Mouse (Mus musculus) heart, postnatal 36 days (tissue): ENCODE measurements around the gene Fas. TPM values are rescaled to one million over a fixed set of nuclear protein-coding genes. Genes with fewer than 3 reads are reported as not detected.
A peak's percentile ranks its signal among the peaks of the same experiment; 100 is the strongest.

Experiments
- DNase-seq, 2 experiments: peaks; one replicate each; pipeline ENCODE4 v3.0.0; 2021 to 2022
- intact Hi-C: fragments of 180-260 bp; cut with DNase I; formaldehyde crosslinking; loops from one replicate; pipeline ENCODE4 v1.15.1; 2025
- total RNA-seq, 2 experiments: library from RNA; stranded (reverse); gene quantifications; 2 replicates each; pipeline ENCODE4 v1.2.3; 2021

Fas gene
- total RNA-seq, 2 experiments from 2014 or later = 15.0 to 15.7 TPM

DNA sequence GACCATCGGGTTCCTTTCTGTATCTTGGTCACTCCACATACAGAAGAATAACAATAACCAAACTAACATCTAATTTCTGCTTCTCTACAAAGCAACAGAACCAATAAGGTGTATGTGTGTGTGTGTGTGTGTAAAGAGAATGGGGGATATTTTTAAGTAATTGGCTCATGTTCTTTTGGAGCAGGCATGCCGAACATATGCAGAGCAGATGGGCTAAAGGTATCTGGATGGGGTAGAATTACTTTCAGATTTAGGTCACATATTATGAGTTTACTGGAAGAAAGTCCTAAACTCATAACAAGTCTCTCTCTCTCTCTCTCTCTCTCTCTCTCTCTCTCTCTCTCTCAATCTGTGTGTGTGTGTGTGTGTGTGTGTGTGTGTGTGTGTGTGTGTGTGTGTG lies 54.2 kb downstream of the Fas start:
- intact Hi-C loops = no loop called here
- DNase-seq = no peak

DNA sequence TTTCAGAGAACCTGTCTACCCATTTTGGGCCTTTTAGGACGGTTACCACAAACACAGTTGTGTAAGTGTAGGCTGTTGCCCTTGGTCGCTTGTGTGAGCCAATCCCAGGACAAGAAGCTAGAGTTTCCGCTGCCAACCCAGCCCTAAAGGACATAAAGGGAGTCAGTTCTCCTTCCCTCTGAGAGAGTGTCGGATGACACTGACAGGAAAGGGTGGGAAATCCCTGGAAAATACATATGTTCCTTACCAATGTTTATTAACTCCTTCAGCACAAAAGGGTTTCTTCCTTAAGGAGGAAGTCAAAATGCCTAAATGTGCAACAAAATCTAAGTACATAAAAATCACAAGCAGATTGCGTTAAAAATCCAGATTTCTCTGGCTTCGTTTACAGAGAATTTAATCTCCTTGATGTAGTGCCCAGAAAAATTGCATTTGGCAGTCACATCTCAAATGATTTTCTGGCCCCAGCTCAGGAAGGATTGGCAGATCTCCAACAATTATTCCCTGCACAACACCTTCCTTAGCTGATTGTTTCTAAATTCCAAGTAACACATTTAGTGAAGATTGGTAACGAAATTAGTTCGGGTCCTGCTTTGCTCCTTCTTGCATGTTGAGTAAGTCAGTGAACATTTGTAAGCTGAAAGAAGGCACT lies 55.3 kb downstream of the Fas start:
- intact Hi-C loops = no loop called here
- DNase-seq = peak in 1 of 2 experiments; percentile 21

DNA sequence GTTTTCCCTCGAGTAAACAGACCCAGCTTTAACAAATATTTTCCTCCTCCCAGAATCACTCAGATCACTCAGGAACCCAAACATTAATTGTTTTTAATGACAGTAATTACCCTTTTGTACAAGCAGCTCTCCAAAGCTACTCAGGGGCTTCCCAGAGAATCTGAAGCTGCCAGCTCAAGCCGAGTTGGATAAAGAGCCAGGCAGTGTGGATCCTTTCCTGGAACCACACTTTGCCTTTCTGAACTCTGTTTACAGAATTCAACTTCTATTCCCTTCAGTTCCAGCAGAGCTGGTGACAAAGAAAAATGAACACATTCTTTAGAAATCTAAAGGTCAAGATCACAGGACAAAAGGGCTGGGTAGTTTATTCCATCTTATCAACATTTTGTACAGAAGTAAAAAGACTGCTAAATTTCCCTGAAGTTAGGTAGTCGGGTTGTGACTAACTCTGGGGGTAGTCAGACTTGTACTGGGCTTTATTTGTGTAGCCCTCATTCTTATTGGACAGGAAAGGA lies 62.9 kb downstream of the Fas start:
- intact Hi-C loops = no loop called here
- no peak for DNase-seq

DNA sequence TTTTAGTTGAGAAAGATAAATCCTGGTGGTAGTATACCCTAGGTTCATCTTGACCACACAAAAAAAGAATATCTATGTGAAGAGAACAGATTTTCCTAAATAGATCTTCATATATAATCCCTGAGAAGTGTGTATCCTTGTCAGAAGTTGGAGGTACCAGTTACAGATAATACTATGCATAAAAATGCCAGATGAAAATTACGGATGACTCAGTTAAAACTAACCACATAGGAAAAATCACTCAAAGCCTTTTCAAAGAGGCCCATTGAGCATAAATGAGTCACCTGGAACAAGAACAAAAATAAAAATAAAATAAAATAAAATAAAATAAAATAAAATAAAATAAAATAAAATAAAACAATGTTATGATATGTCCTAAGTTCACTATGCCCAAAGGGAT lies 72.2 kb downstream of the Fas start:
- intact Hi-C loops = no loop called here
- DNase-seq = no peak

DNA sequence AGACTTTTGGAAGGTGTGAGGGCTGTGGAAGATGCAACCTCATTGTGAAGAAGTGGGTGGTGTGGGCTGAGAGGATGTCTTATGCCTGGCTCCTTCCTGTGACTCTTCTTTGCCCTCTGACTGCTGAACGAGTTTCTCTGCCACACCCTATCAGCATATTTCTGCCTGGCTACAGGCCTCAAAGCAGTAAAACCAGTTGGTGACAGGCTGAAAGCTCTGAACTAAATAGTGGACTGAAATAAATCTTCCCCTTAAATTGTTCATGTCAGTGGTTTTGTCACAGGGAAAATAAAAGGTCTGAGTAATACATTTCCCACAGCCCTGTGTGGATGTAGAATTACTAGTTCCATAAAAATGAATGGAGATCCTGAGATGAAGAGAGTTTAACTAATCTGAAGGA lies 79.1 kb downstream of the Fas start:
- intact Hi-C loops = no loop called here

DNA sequence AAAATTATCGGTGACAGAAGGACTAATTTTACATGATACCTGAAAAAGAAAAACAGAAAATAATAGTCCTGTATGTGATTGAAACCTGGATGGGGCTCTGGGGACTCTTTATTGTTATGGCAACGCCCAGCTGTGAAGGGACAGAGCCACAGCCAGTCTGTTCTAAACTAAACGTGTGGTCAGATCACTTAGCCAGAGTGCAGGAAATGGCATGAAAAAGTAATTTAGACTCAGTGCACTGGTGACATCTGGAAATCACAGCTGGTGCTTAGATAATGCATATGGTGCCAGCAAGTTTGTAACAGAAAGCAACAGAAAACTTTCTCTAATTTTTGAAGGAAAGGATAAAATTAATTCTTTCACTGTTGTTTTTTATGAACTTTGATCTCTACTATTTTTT lies 79.9 kb downstream of the Fas start:
- DNase-seq = no peak

More for the DNA sequence above, 79.1 kb downstream of the Fas start:
- DNase-seq = no peak

More for the DNA sequence above, 79.9 kb downstream of the Fas start:
- intact Hi-C loops = no loop called here

Other genes starting within 250 kb of the Fas start
- gene Lipn, start 223.3 kb upstream of the Fas start, total RNA-seq = not detected
- gene Lipm, start 189.7 kb upstream of the Fas start, total RNA-seq = not detected
- gene Ankrd22, start 124.6 kb upstream of the Fas start, total RNA-seq = not detected
- gene Stambpl1, start 98.4 kb upstream of the Fas start, total RNA-seq = 1 to 10 TPM; 2.7 to 5.4 TPM
- 100 to 1,000 TPM; 142 to 147 TPM for gene Acta2, start 35.1 kb upstream of the Fas start, total RNA-seq
- gene Ch25h, start 184.5 kb downstream of the Fas start, total RNA-seq = under 1 TPM; 0.28 to 0.49 TPM
- gene Lipa, start 236.8 kb downstream of the Fas start, total RNA-seq = 10 to 100 TPM; 28.0 to 28.4 TPM